Mouse (Mus musculus) liver, adult 2 months (tissue): ENCODE results near the gene Gm26558. TPM values are rescaled to one million over a fixed set of nuclear protein-coding genes. Genes with fewer than 3 reads are reported as not detected.

ENCODE experiments used
- DNase-seq: peaks from one replicate; pipeline ENCODE4 v3.0.0-alpha.2; 2011; ENCODE audit warnings: low read depth, low spot score; ENCODE audit errors: extremely low read depth
- H3K27ac ChIP-seq: fragments of 200-500 bp; replicated peaks from 2 replicates; pipeline ENCODE4 v1.5.1; 2012; ENCODE audit warnings: low read depth, mild to moderate bottlenecking, control low read depth, inconsistent platforms, low read length; ENCODE audit not compliant: insufficient read depth
- H3K27me3 ChIP-seq: fragments of 200-500 bp; 2 replicates; pipeline ENCODE4 v1.6.1; 2012; ENCODE audit warnings: mild to moderate bottlenecking, moderate library complexity, low read length, inconsistent platforms; ENCODE audit not compliant: control insufficient read depth, insufficient read depth
- H3K36me3 ChIP-seq: fragments of 200-500 bp; 2 replicates; pipeline ENCODE4 v1.6.1; 2012; ENCODE audit warnings: low read length, inconsistent platforms; ENCODE audit not compliant: control insufficient read depth, insufficient read depth
- H3K4me1 ChIP-seq: fragments of 200-500 bp; 2 replicates; pipeline ENCODE4 v1.6.1; 2011; ENCODE audit warnings: low read length; ENCODE audit not compliant: control insufficient read depth, insufficient read depth
- H3K4me3 ChIP-seq: fragments of 200-500 bp; 2 replicates; pipeline ENCODE4 v1.5.1; 2011; ENCODE audit warnings: low read depth, mild to moderate bottlenecking, control low read depth, low read length, moderate library complexity; ENCODE audit not compliant: insufficient read depth
- H3K79me2 ChIP-seq: fragments of 200-500 bp; 2 replicates; pipeline ENCODE4 v1.6.1; 2012; ENCODE audit warnings: inconsistent platforms, mild to moderate bottlenecking, low read length, moderate library complexity; ENCODE audit not compliant: control insufficient read depth, insufficient read depth
- H3K9ac ChIP-seq: fragments of 200-500 bp; 2 replicates; pipeline ENCODE4 v1.6.1; 2012; ENCODE audit warnings: low read depth, mild to moderate bottlenecking, control low read depth, inconsistent platforms, low read length
- CTCF ChIP-seq: fragments of 200-500 bp; IDR thresholded peaks from 2 replicates; pipeline ENCODE4 v1.5.1; 2011; ENCODE audit warnings: low read depth, low read length, control low read depth
- POLR2A ChIP-seq: fragments of 200-500 bp; IDR thresholded peaks from 2 replicates; pipeline ENCODE4 v1.6.1; 2011; ENCODE audit warnings: low read length, control low read depth; ENCODE audit not compliant: insufficient read depth; ENCODE audit errors: extremely low read depth
- whole genome bisulfite sequencing: fragments of 180-500 bp; shearing (Covaris S2); methylation state at CpG from one replicate; pipeline ENCODE4 v1.1.7; 2018; 5-methylcytosine and 5-hydroxymethylcytosine counted together
- polyA plus RNA-seq: library from polyadenylated mRNA; depleted of rRNA; stranded (reverse); fragments of >200 nt; gene quantifications from 2 replicates; pipeline ENCODE4 v1.2.3, GENCODE M21; 2012; rRNA removed
- total RNA-seq: library from RNA; depleted of rRNA; stranded (reverse); fragments of >200 nt; gene quantifications from 2 replicates; pipeline ENCODE4 v1.2.3, GENCODE M21; 2014; rRNA removed

Gm26558 gene
- total RNA-seq (0.55 TPM in 1 of 2 replicates, not detected in the other), polyA plus RNA-seq (0.45 and 0.58 TPM in 2 replicates)

DNA sequence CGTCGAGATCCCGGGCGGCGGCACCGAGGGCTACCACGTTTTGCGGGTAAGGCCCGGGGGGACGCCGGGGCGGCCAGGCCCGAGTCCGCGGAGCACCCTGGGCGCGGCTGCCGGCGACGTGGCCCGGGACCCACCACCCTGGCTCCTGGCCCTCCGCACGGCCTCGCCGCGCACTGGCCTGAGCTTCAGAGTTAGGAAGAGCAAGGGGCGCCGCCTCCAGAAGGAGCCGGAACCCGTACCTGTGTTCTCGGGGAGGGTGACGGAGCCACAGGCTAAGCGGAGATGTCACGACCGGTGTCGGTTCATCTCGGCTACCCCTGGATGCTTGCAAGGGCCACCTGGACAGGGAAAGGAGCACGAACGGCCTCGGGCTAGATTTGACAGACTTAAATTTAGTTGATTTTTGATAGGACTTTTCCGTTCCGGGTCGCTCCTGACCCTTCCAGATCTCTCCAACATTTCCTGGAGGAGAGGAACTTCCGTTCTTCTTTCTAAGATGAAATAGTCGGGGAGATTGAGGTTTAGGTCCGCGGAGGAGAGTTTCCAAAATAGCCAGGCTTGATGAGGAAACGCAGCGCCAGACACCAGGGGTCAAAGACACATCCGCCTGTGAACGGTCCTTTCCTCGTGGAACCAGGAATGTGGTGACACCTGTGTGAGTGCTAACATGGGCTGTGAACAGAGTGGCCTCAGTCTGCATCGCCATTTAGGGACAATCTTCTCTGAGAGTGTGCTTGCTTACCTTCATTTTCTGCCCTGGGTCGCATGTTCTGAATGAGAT is at the start of gene Gm26558:
TSS of gene Gm26558 (minus strand) at position 394 of the 781 bp plus-strand sequence.
- Histone ChIP-seq H3K4me3 (peak within 1 kb of the TSS; percentile 67), H3K27ac (peak within 1 kb of the TSS; percentile 75), H3K4me1 (peaks cover 18% of the 10 kb centered on the region), H3K27me3 (no peaks in the 10 kb centered on the region), H3K9ac (peak within 1 kb of the TSS; percentile 87), H3K36me3 (no peaks in the 10 kb centered on the region), H3K79me2 (peaks cover 22% of the 10 kb centered on the region; the same call in 1 of the 2 replicates)
- WGBS = under 1% methylated on average over 54 of the region's 54 CpGs
- TF ChIP-seq CTCF = no peak
- peak; percentile 69 for DNase-seq

DNA sequence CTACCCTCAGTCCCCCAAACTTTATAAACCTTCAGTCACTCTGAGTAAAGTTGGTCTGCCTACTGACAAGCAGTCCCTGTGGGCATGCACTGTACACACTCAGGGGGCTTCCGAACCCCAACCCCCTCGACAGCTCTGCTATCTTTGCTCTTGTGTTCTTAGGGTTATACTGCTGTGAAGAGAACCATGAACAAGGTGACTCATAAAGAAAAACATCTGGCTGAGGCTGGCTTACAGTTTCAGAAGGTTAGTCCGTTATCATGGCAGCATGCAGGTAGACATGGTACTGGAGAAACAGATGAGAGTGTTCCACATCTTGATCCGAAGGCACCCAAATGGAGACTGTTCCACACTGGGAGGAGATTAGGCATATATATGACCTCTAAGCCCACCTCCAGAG is 49.0 kb upstream of the Gm26558 start:
- TF ChIP-seq POLR2A (no peak), CTCF (no peak)
- H3K27me3 ChIP-seq = no peaks in the 10 kb centered on the region
- H3K36me3 ChIP-seq = peaks cover 35% of the 10 kb centered on the region
- DNase-seq = no peak
- no peak overlapping the region for H3K4me3 ChIP-seq
- H3K4me1 ChIP-seq = no peaks in the 10 kb centered on the region
- H3K79me2 ChIP-seq = no peaks in the 10 kb centered on the region
- 95% methylated on average over 4 of the region's 4 CpGs for WGBS
- no peak overlapping the region for H3K27ac ChIP-seq
- no peak overlapping the region for H3K9ac ChIP-seq

DNA sequence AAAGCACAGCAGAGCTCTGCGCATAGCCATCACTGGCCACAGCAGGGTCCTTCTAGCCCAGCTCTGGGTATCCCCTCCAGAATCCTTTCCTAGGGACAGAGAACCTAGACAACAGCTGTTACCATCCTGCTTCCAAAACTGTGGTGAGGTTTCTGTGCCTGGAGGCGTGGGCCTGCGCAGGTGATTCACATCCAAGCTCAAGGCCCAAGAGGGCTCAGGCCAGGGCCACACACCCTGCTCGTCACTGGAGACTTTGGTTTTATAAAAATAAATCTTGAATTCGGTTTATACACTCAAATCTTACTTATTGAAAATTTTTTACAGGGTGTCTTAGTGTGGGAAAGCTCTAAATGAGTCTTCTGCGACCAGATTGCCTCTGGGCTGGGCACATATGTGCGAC is 48.3 kb upstream of the Gm26558 start:
- H3K4me3 ChIP-seq = no peak overlapping the region
- H3K27ac ChIP-seq = no peak overlapping the region
- H3K9ac ChIP-seq = no peak overlapping the region
- H3K36me3 ChIP-seq = peaks cover 29% of the 10 kb centered on the region
- H3K4me1 ChIP-seq = no peaks in the 10 kb centered on the region
- TF ChIP-seq CTCF = no peak
- TF ChIP-seq POLR2A = no peak
- WGBS = 95% methylated on average over 7 of the region's 7 CpGs
- H3K79me2 ChIP-seq = no peaks in the 10 kb centered on the region
- DNase-seq = no peak
- no peaks in the 10 kb centered on the region for H3K27me3 ChIP-seq

DNA sequence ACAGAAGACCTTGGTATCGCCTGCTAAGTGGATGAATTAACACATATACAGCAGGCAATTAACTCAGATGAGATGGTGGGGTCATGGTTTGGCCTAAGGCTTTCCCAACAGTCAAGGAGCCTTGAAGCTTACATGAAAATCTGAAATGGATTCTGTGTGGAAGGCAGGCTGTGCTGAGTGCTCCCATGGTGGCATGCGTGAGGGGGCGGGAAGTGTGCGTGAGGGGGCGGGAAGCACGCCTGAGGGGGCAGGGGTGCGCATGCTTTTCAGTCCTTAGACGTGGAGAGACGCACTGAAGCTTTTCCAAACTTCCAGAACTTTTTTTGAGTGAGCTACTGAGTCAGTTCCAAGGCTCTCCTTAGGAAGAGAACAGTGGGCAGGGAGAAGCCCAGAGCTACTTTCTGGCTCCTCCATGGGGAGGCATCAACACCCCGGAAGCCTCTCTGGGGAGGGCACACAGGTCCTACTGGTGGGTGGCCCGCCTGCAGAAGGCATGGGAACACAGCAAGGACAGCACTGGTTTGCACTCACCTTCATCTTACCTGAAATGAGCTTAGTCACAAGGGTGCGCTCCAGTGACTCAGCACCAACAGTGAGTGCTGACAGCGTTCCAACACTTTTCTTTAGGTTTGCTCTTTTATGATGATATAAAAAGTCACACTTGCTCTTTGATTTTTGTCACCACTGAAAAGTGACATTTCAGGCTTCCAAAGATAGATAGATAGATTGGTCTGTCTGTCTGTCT is 47.2 kb upstream of the Gm26558 start:
- Histone ChIP-seq H3K36me3 (peaks cover 20% of the 10 kb centered on the region), H3K27me3 (no peaks in the 10 kb centered on the region)
- 87% methylated on average over 13 of the region's 13 CpGs for WGBS

DNA sequence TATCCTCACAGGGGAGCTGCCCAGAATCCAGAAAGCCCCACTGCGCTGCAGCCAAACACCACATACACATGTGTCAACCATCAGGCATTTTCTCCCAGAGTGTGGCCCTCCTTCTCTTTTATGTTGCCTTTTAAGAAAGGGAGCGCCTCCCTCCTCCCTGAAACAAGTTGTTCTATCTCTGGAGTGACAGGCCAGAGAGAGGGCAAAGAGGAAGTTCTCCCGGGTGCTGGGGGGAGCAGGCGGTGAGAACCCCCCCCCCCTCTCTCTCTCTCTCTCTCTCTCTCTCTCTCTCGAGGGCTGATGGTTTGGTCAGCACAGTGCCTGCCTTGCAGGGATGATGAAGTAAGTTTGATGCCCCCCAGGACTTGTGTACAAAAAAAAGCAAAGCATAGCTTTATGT is 40.5 kb upstream of the Gm26558 start:
- no peak for TF ChIP-seq CTCF
- TF ChIP-seq POLR2A = no peak
- no peak for DNase-seq
- no peaks in the 10 kb centered on the region for H3K36me3 ChIP-seq
- H3K27me3 ChIP-seq = no peaks in the 10 kb centered on the region
- H3K4me3 ChIP-seq = no peak overlapping the region
- H3K4me1 ChIP-seq = no peaks in the 10 kb centered on the region
- no peak overlapping the region for H3K9ac ChIP-seq
- H3K27ac ChIP-seq = no peak overlapping the region
- no peaks in the 10 kb centered on the region for H3K79me2 ChIP-seq
- WGBS = 49% methylated on average over 5 of the region's 5 CpGs

More for the DNA sequence above, 47.2 kb upstream of the Gm26558 start:
- no peak overlapping the region for H3K27ac ChIP-seq
- no peak for DNase-seq
- H3K4me3 ChIP-seq = no peak overlapping the region
- H3K79me2 ChIP-seq = no peaks in the 10 kb centered on the region
- no peak overlapping the region for H3K9ac ChIP-seq
- no peaks in the 10 kb centered on the region for H3K4me1 ChIP-seq
- TF ChIP-seq POLR2A (no peak), CTCF (no peak)
